Mouse (Mus musculus): Measurements from ENCODE around the gene Cysrt1.

GRCm38 (mm10) chr2:25226864-25227263 lies 15.4 kb downstream of the Cysrt1 start:
- TF ChIP-seq CTCF (IDR thresholded peaks at IDR 0.05; ENCODE audit: low read depth) (no peak), EP300 (IDR thresholded peaks at IDR 0.05; ENCODE audit: low read depth) (no peak)
